Mouse (Mus musculus) embryonic fibroblast, embryonic 13.5 days (primary cell): Measurements from ENCODE around the gene Dars. TPM values are rescaled to one million over a fixed set of nuclear protein-coding genes. Genes with fewer than 3 reads are reported as not detected.

Experiments
- H3K27ac ChIP-seq: 2 replicates; pipeline ENCODE4 v1.5.1; 2012; ENCODE audit warnings: low read length, control low read depth, inconsistent platforms; ENCODE audit not compliant: insufficient read depth
- H3K4me1 ChIP-seq: 2 replicates; pipeline ENCODE4 v1.6.1; 2011; ENCODE audit warnings: low read length; ENCODE audit not compliant: control insufficient read depth, insufficient read depth
- H3K4me3 ChIP-seq: 2 replicates; pipeline ENCODE4 v1.5.1; 2011; ENCODE audit warnings: mild to moderate bottlenecking, control low read depth, low read length; ENCODE audit not compliant: insufficient read depth
- CTCF ChIP-seq: IDR thresholded peaks from 2 replicates; pipeline ENCODE4 v1.5.1; 2011; ENCODE audit warnings: mild to moderate bottlenecking, control low read depth, low read length, moderate library complexity, borderline replicate concordance; ENCODE audit not compliant: insufficient read depth
- POLR2A ChIP-seq: IDR thresholded peaks from 2 replicates; pipeline ENCODE4 v1.6.1; 2011; ENCODE audit warnings: low read depth, mild to moderate bottlenecking, control low read depth, low read length, moderate library complexity
- polyA plus RNA-seq: library from polyadenylated mRNA; stranded (reverse); fragments of >200 nt; gene quantifications from 2 replicates; pipeline ENCODE4 v1.2.4, GENCODE M21; 2011; ENCODE audit warnings: low read depth; ENCODE audit not compliant: missing spikeins, insufficient read length

The Dars gene
- polyA plus RNA-seq, 1 experiment = 108 TPM

- Histone ChIP-seq H3K27ac (no peak overlapping the region), H3K4me3 (no peak overlapping the region), H3K4me1 (no peaks in the 10 kb centered on the region)
- TF ChIP-seq POLR2A (no peak), CTCF (no peak)
These were observed 24.8 kb downstream of the Dars start for GRCm38 (mm10) chr1:128392382-128392781.

GRCm38 (mm10) chr1:128386487-128386886, 30.7 kb downstream of the Dars start:
- Histone ChIP-seq H3K4me1 (no peaks in the 10 kb centered on the region), H3K27ac (no peak overlapping the region), H3K4me3 (no peak overlapping the region)
- no peak for TF ChIP-seq POLR2A
- TF ChIP-seq CTCF = no peak

GRCm38 (mm10) chr1:128376841-128377240, 40.3 kb downstream of the Dars start:
- Histone ChIP-seq H3K4me3 (no peak overlapping the region), H3K27ac (no peak overlapping the region)
- no peak for TF ChIP-seq POLR2A
- no peak for TF ChIP-seq CTCF

GRCm38 (mm10) chr1:128372143-128372860, 44.9 kb downstream of the Dars start:
- H3K4me3 ChIP-seq = no peak overlapping the region
- no peak overlapping the region for H3K27ac ChIP-seq
- H3K4me1 ChIP-seq = no peaks in the 10 kb centered on the region
- TF ChIP-seq CTCF (no peak), POLR2A (no peak)

More at GRCm38 (mm10) chr1:128376841-128377240, 40.3 kb downstream of the Dars start:
- H3K4me1 ChIP-seq = no peaks in the 10 kb centered on the region

- no peaks in the 10 kb centered on the region for H3K4me1 ChIP-seq
- H3K27ac ChIP-seq = no peak overlapping the region
- H3K4me3 ChIP-seq = no peak overlapping the region
- TF ChIP-seq CTCF (no peak), POLR2A (no peak)
These were observed 48.3 kb downstream of the Dars start for GRCm38 (mm10) chr1:128368732-128369441.

GRCm38 (mm10) chr1:128360601-128361000, 56.6 kb downstream of the Dars start:
- H3K4me1 ChIP-seq = no peaks in the 10 kb centered on the region; the same call in 1 of the 2 replicates
- H3K4me3 ChIP-seq = no peak overlapping the region
- no peak for TF ChIP-seq CTCF
- no peak for TF ChIP-seq POLR2A
- no peak overlapping the region for H3K27ac ChIP-seq

GRCm38 (mm10) chr1:128359554-128360376, 57.4 kb downstream of the Dars start, which contains the start of gene Mcm6:
Gene Mcm6 (minus strand): TSS chr1:128359664.
- peak within 1 kb of the TSS; percentile 79 for H3K27ac ChIP-seq
- TF ChIP-seq CTCF = no peak
- TF ChIP-seq POLR2A = peak; percentile 43
- no peaks in the 10 kb centered on the region; the same call in 1 of the 2 replicates for H3K4me1 ChIP-seq
- H3K4me3 ChIP-seq = peak within 1 kb of the TSS; percentile 88

- H3K27ac ChIP-seq = peak overlapping the region; percentile 79
- TF ChIP-seq POLR2A = peak; percentile 62; the same call in 1 of the 2 replicates
- no peak for TF ChIP-seq CTCF
- peak overlapping the region; percentile 88 for H3K4me3 ChIP-seq
- no peaks in the 10 kb centered on the region; the same call in 1 of the 2 replicates for H3K4me1 ChIP-seq
These were observed 58.1 kb downstream of the Dars start for GRCm38 (mm10) chr1:128358916-128359553.

GRCm38 (mm10) chr1:128358276-128358675, 58.9 kb downstream of the Dars start:
- peak overlapping the region; percentile 88 for H3K4me3 ChIP-seq
- no peak for TF ChIP-seq POLR2A
- TF ChIP-seq CTCF = no peak
- H3K4me1 ChIP-seq = no peaks in the 10 kb centered on the region; the same call in 1 of the 2 replicates
- peak overlapping the region; percentile 55; the same call in 1 of the 2 replicates for H3K27ac ChIP-seq
